Comparison of ENCODE assay signal across 8 mouse cellular contexts in the genomic region with DNA sequence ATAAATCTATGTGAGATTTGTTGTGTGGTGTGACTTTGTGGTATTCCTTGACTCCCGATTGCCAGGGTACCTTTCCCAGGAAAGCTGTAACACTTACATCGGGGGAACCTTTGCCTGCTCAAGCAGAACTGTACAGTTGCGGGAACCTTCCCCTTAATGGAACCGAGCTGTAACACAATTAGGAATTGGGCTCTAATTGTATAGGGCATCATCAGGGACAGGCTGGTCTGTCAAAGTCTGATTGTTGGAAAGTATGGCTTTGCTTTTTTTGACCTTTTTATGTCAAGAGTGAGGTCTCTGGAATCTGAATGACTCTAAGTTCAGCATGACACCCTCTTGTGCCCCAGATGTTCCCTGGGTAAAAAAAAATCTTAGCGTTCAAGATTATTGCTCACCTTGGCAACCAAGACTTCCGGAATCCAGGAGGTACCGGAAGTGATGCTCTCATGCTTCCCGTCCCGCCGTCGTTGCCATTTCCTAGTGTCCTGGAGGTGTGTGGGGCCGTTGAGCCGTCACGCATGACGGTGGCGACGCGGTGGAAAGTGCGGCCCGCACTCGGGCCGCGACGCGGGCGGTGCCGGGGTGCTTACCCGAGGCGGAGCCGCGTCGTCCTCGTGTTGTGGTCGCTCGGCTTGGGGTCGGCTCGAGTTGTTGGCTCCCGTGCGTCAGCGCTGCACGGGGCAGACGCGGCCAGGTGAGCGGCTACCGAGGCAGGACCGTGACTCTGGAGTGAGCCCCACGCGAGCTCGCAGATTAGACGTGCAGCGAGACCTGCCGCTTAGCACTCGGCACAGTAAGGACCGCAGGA. TPM values are rescaled to one million over a fixed set of nuclear protein-coding genes. Genes with fewer than 3 reads are reported as not detected.
DNase-seq lines count a peak whose midpoint lies in the region; ATAC-seq and TF ChIP-seq lines count a peak whose summit lies in the region.

No protein-coding gene starts in this region.

- H3K9ac ChIP-seq in embryonic facial prominence, embryonic 12.5 days, result peak overlapping the region; percentile 77
- H3K9ac ChIP-seq in intestine, postnatal 0 days (ENCODE audit: low read depth, low read length), result peak overlapping the region; percentile 81

- intact Hi-C loops in left cerebral cortex, postnatal 4 days (cut with DNase I), result no loop called here

- no peaks in the 10 kb centered on the region for H3K27me3 ChIP-seq in embryonic facial prominence, embryonic 12.5 days
- no peaks in the 10 kb centered on the region for H3K27me3 ChIP-seq in intestine, postnatal 0 days (replicated peaks; ENCODE audit: control insufficient read depth, insufficient read depth, low read length)
- no peaks in the 10 kb centered on the region; the same call in 1 of the 2 replicates for H3K27me3 ChIP-seq in midbrain, embryonic 10.5 days (ENCODE audit: low read depth, poor library complexity, severe bottlenecking)

- DNase-seq in left cerebral cortex, adult 18-20 months (ENCODE audit: low spot score in 2 of 2), result peak; percentile 55 to 65
- no peak for DNase-seq in left cerebral cortex, adult 11 months (ENCODE audit: low spot score)
- peak; percentile 48 for DNase-seq in left cerebral cortex, postnatal 4 days
- DNase-seq in midbrain, embryonic 10.5 days (ENCODE audit: low spot score), result peak; percentile 73
- DNase-seq in right cerebral cortex, postnatal 36 days (ENCODE audit: low spot score in 2 of 2), result peak; percentile 54 to 56

- TF ChIP-seq CTCF in intestine, postnatal 0 days (IDR thresholded peaks at IDR 0.05; ENCODE audit: low read depth), result no peak

- ATAC-seq in embryonic facial prominence, embryonic 12.5 days (ENCODE audit: insufficient number of reproducible peaks, insufficient read depth, low FRiP score, low TSS enrichment), result peak; percentile 72
- peak; percentile 88 for ATAC-seq in granulocyte monocyte progenitor cell, adult 5-6 weeks (replicated peaks; ENCODE audit: poor library complexity, severe bottlenecking)
- peak; percentile 90 for ATAC-seq in intestine, postnatal 0 days

- WGBS in embryonic facial prominence, embryonic 12.5 days, result 6% methylated on average over 54 of the region's 54 CpGs
- WGBS in intestine, postnatal 0 days, result 7% methylated on average over 54 of the region's 54 CpGs
- WGBS in midbrain, embryonic 10.5 days, result 7% methylated on average over 54 of the region's 54 CpGs

- peaks cover 4% of the 10 kb centered on the region; the same call in 1 of the 2 replicates for H3K4me1 ChIP-seq in embryonic facial prominence, embryonic 12.5 days
- no peaks in the 10 kb centered on the region for H3K4me1 ChIP-seq in intestine, postnatal 0 days (replicated peaks; ENCODE audit: control insufficient read depth, insufficient read depth, low read length)
- peaks cover 17% of the 10 kb centered on the region for H3K4me1 ChIP-seq in midbrain, embryonic 10.5 days

- H3K4me2 ChIP-seq in embryonic facial prominence, embryonic 12.5 days (replicated peaks), result peak overlapping the region; percentile 77
- peak overlapping the region; percentile 94 for H3K4me2 ChIP-seq in intestine, postnatal 0 days (replicated peaks; ENCODE audit: low read depth)

- H3K4me3 ChIP-seq in embryonic facial prominence, embryonic 12.5 days, result peak overlapping the region; percentile 76
- peak overlapping the region; percentile 55 for H3K4me3 ChIP-seq in intestine, postnatal 0 days (ENCODE audit: low read depth, low read length)
- H3K4me3 ChIP-seq in midbrain, embryonic 10.5 days, result peak overlapping the region; percentile 87

- H3K9me3 ChIP-seq in embryonic facial prominence, embryonic 12.5 days, result no peaks in the 10 kb centered on the region
- H3K9me3 ChIP-seq in intestine, postnatal 0 days (ENCODE audit: control insufficient read depth), result 0 out of 2 replicates have a peak, but pooled peaks cover 2% of the 10 kb centered on the region
- no peaks in the 10 kb centered on the region for H3K9me3 ChIP-seq in midbrain, embryonic 10.5 days (replicated peaks)

- H3K36me3 ChIP-seq in embryonic facial prominence, embryonic 12.5 days, result peaks cover 12% of the 10 kb centered on the region; the same call in 1 of the 2 replicates
- no peaks in the 10 kb centered on the region; the same call in 1 of the 2 replicates for H3K36me3 ChIP-seq in intestine, postnatal 0 days (ENCODE audit: control insufficient read depth, insufficient read depth)
- peaks cover 12% of the 10 kb centered on the region; the same call in 1 of the 2 replicates for H3K36me3 ChIP-seq in midbrain, embryonic 10.5 days

- no peak overlapping the region for H3K27ac ChIP-seq in embryonic facial prominence, embryonic 12.5 days
- peak overlapping the region; percentile 37 for H3K27ac ChIP-seq in intestine, postnatal 0 days (ENCODE audit: low read depth, low read length)
- peak overlapping the region; percentile 86 for H3K27ac ChIP-seq in midbrain, embryonic 10.5 days (replicated peaks)

RNA-seq across cellular contexts. Expression of a gene that starts 1.1 kb away (rescaled TPM):
- total RNA-seq in left cerebral cortex, adult 18-20 months (2021), result 1 to 10 TPM; 3.9 to 4.7 TPM
- 3.9 and 4.3 TPM in 2 replicates for polyA plus RNA-seq in embryonic facial prominence, embryonic 12.5 days (2016; fragmentation: Nextera tagmentation; extraction: Ambion mirVana)
- 2.6 and 3.1 TPM in 2 replicates for total RNA-seq in granulocyte monocyte progenitor cell, adult 5-6 weeks (2014; fragmentation: Nextera tagmentation)
- total RNA-seq in granulocyte monocyte progenitor cell, adult 5-6 weeks (2017), result 0.93 and 2.3 TPM in 2 replicates
- 2.2 and 2.5 TPM in 2 replicates for polyA plus RNA-seq in intestine, postnatal 0 days (2015; fragmentation: Nextera tagmentation; extraction: Ambion mirVana)
- 1 to 10 TPM; 6.3 to 6.9 TPM for total RNA-seq in left cerebral cortex, postnatal 4 days (2021)
- polyA plus RNA-seq in midbrain, embryonic 10.5 days (2016; fragmentation: Nextera tagmentation; extraction: Ambion mirVana), result 3.6 and 4.6 TPM in 2 replicates

RNA-seq across cellular contexts. Expression of a gene that starts 20.8 kb away (rescaled TPM):
- 100 to 1,000 TPM; 167 to 177 TPM for total RNA-seq in left cerebral cortex, adult 18-20 months (2021)
- 100 and 109 TPM in 2 replicates for polyA plus RNA-seq in embryonic facial prominence, embryonic 12.5 days (2016; fragmentation: Nextera tagmentation; extraction: Ambion mirVana)
- 55.5 and 60.2 TPM in 2 replicates for total RNA-seq in granulocyte monocyte progenitor cell, adult 5-6 weeks (2014; fragmentation: Nextera tagmentation)
- total RNA-seq in granulocyte monocyte progenitor cell, adult 5-6 weeks (2017), result 66.3 and 78.2 TPM in 2 replicates
- 12.0 and 15.3 TPM in 2 replicates for polyA plus RNA-seq in intestine, postnatal 0 days (2015; fragmentation: Nextera tagmentation; extraction: Ambion mirVana)
- 100 to 1,000 TPM; 202 to 204 TPM for total RNA-seq in left cerebral cortex, postnatal 4 days (2021)
- polyA plus RNA-seq in midbrain, embryonic 10.5 days (2016; fragmentation: Nextera tagmentation; extraction: Ambion mirVana), result 69.5 and 88.0 TPM in 2 replicates

RNA-seq across cellular contexts. Expression of a gene that starts 36.3 kb away (rescaled TPM):
- total RNA-seq in left cerebral cortex, adult 18-20 months (2021), result 1 to 10 TPM; 6.2 to 8.2 TPM
- polyA plus RNA-seq in embryonic facial prominence, embryonic 12.5 days (2016; fragmentation: Nextera tagmentation; extraction: Ambion mirVana), result 29.0 and 30.8 TPM in 2 replicates
- 3.3 and 5.4 TPM in 2 replicates for total RNA-seq in granulocyte monocyte progenitor cell, adult 5-6 weeks (2014; fragmentation: Nextera tagmentation)
- total RNA-seq in granulocyte monocyte progenitor cell, adult 5-6 weeks (2017), result 1.5 and 2.8 TPM in 2 replicates
- 3.5 and 4.8 TPM in 2 replicates for polyA plus RNA-seq in intestine, postnatal 0 days (2015; fragmentation: Nextera tagmentation; extraction: Ambion mirVana)
- 10 to 100 TPM; 10.6 to 11.7 TPM for total RNA-seq in left cerebral cortex, postnatal 4 days (2021)
- polyA plus RNA-seq in midbrain, embryonic 10.5 days (2016; fragmentation: Nextera tagmentation; extraction: Ambion mirVana), result 33.1 and 35.9 TPM in 2 replicates

RNA-seq across cellular contexts. Expression of a gene that starts 42.7 kb away (rescaled TPM):
- not detected for total RNA-seq in left cerebral cortex, adult 18-20 months (2021)
- 0.55 and 0.67 TPM in 2 replicates for polyA plus RNA-seq in embryonic facial prominence, embryonic 12.5 days (2016; fragmentation: Nextera tagmentation; extraction: Ambion mirVana)
- not detected in 2 replicates for total RNA-seq in granulocyte monocyte progenitor cell, adult 5-6 weeks (2014; fragmentation: Nextera tagmentation)
- total RNA-seq in granulocyte monocyte progenitor cell, adult 5-6 weeks (2017), result not detected in 2 replicates
- not detected in 2 replicates for polyA plus RNA-seq in intestine, postnatal 0 days (2015; fragmentation: Nextera tagmentation; extraction: Ambion mirVana)
- not detected for total RNA-seq in left cerebral cortex, postnatal 4 days (2021)
- 0.32 TPM in 1 of 2 replicates, not detected in the other for polyA plus RNA-seq in midbrain, embryonic 10.5 days (2016; fragmentation: Nextera tagmentation; extraction: Ambion mirVana)
